Mouse (Mus musculus): Measurements from ENCODE around the gene Zfp362. TPM values are rescaled to one million over a fixed set of nuclear protein-coding genes. Genes with fewer than 3 reads are reported as not detected.

Gene Zfp362
- polyA plus RNA-seq, 1 experiment from 2014 or later = 48.9 TPM

DNA sequence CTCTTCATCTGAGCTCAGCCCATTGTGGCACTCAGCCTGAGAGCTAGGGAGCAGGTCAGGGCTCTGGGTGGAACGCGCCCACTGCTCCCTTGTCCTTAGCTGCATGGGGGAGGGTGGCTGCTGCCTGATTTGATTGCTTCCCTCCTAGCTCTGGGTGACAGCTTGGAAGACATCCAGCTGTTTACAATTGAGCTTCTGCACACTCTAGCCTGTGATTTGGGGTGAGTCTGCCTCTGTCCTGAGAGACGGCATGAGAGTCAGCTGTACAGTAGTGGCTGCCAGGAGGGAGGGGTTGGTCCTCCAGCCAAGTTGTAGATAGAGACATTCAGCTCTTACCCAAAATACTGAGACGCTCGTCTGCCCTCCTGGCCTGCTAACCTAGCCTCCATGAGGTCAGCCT lies 71.6 kb downstream of the Zfp362 start:
- Histone ChIP-seq H3K9ac (no peak overlapping the region), H3K4me2 (replicated peaks) (no peak overlapping the region; the same call in 1 of the 2 replicates), H3K27ac (peak overlapping the region; percentile 39; the same call in 1 of the 2 replicates)

DNA sequence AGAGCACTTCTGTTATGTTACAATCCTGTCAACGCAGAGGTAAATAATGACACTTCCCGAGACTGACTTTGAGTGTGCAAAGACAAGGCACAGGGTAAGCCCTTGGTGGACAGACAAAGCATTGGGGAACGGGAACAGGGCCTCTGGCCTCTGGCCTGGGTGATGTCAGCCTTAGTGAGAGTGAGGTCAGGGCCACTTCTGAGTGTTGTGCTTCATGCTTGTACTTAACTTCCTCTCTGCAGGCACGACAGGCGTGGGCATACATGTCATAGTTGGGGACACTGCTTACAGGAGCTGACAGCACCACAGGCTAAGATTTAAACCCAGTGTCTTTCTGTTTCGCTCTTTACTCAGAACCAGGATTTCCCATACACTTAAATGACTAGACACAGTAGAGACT lies 72.3 kb downstream of the Zfp362 start:
- no peaks in the 10 kb centered on the region for H3K27me3 ChIP-seq
- peaks cover 93% of the 10 kb centered on the region for H3K4me1 ChIP-seq
- peaks cover 30% of the 10 kb centered on the region for H3K36me3 ChIP-seq
- 0 out of 2 replicates have a peak overlapping the region, but pooled peaks have one; percentile 8 for H3K9ac ChIP-seq
- H3K27ac ChIP-seq = 0 out of 2 replicates have a peak overlapping the region, but pooled peaks have one; percentile 22
- no peaks in the 10 kb centered on the region for H3K9me3 ChIP-seq
- H3K4me3 ChIP-seq = no peak overlapping the region
- ATAC-seq (ENCODE audit: low FRiP score, low read depth) = no peak
- 65% methylated on average over 6 of the region's 6 CpGs for WGBS
- H3K4me2 ChIP-seq (replicated peaks) = no peak overlapping the region

More for the DNA sequence above, 71.6 kb downstream of the Zfp362 start:
- ATAC-seq (ENCODE audit: low FRiP score, low read depth) = no peak
- Histone ChIP-seq H3K4me3 (no peak overlapping the region), H3K27me3 (no peaks in the 10 kb centered on the region), H3K36me3 (peaks cover 30% of the 10 kb centered on the region), H3K4me1 (peaks cover 87% of the 10 kb centered on the region), H3K9me3 (no peaks in the 10 kb centered on the region)
- 43% methylated on average over 5 of the region's 5 CpGs for WGBS

DNA sequence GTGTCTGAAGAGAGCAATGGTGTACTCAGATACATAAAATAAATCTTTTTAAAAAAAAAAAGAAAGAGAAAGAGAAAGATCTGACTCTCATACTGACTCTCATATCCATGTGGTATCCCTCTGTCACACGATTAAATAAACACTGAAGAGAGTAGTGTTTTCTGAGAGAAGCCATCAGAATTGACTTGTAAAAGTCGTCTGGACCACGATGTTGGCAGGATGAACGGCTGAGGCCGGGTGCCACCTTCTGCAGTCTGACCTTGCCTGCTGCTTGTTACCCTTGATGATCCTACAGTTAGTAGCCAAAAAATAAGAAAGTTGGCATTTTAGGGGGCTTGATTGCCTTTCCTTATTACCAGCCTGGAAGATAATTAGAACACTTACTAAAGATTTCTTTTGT lies 73.1 kb downstream of the Zfp362 start:
- WGBS = 55% methylated on average over 5 of the region's 5 CpGs
- no peak for ATAC-seq (ENCODE audit: low FRiP score, low read depth)
- Histone ChIP-seq H3K4me3 (no peak overlapping the region), H3K27ac (no peak overlapping the region), H3K36me3 (peaks cover 30% of the 10 kb centered on the region), H3K27me3 (no peaks in the 10 kb centered on the region), H3K9me3 (no peaks in the 10 kb centered on the region), H3K4me2 (replicated peaks) (no peak overlapping the region), H3K9ac (no peak overlapping the region), H3K4me1 (peaks cover 89% of the 10 kb centered on the region)

DNA sequence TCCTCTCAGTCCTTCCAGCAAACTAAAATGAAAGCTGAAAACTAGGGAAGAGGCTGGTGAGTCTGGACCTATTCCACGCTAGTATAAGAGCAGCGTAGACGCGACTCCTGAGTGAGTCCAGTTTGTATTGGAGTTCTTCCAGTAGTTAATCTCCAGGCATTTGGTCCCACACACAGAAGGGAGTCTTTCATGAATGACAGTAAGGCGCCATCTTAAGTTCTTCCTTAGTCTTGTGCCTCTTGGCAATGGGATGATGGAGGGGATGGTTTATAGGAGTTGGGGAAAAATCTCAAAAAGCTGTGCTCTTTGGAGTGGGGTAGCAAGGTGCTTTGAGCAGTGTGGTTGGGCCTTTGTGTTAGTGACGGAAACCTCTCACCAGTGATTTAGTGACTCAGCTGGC lies 75.6 kb downstream of the Zfp362 start:
- no peak for ATAC-seq (ENCODE audit: low FRiP score, low read depth)
- H3K4me1 ChIP-seq = peaks cover 74% of the 10 kb centered on the region
- 71% methylated on average over 6 of the region's 6 CpGs for WGBS
- peak overlapping the region; percentile 100 for H3K9ac ChIP-seq
- H3K27ac ChIP-seq = peak overlapping the region; percentile 48; the same call in 1 of the 2 replicates
- H3K9me3 ChIP-seq = no peaks in the 10 kb centered on the region
- peak overlapping the region; percentile 98 for H3K4me3 ChIP-seq
- H3K27me3 ChIP-seq = no peaks in the 10 kb centered on the region
- peaks cover 24% of the 10 kb centered on the region for H3K36me3 ChIP-seq
- H3K4me2 ChIP-seq (replicated peaks) = peak overlapping the region; percentile 86

- peak overlapping the region; percentile 86 for H3K4me2 ChIP-seq (replicated peaks)
- peaks cover 23% of the 10 kb centered on the region for H3K36me3 ChIP-seq
- peaks cover 68% of the 10 kb centered on the region for H3K4me1 ChIP-seq
- no peaks in the 10 kb centered on the region for H3K9me3 ChIP-seq
- peak overlapping the region; percentile 100 for H3K9ac ChIP-seq
- no peak for ATAC-seq (ENCODE audit: low FRiP score, low read depth)
- H3K4me3 ChIP-seq = peak overlapping the region; percentile 98
- 32% methylated on average over 5 of the region's 5 CpGs for WGBS
- H3K27ac ChIP-seq = peak overlapping the region; percentile 48; the same call in 1 of the 2 replicates
- 0 out of 2 replicates have a peak, but pooled peaks cover 2% of the 10 kb centered on the region for H3K27me3 ChIP-seq
These were observed 76.2 kb downstream of the Zfp362 start for GRCm38 (mm10) chr4:128729709-128730037.

DNA sequence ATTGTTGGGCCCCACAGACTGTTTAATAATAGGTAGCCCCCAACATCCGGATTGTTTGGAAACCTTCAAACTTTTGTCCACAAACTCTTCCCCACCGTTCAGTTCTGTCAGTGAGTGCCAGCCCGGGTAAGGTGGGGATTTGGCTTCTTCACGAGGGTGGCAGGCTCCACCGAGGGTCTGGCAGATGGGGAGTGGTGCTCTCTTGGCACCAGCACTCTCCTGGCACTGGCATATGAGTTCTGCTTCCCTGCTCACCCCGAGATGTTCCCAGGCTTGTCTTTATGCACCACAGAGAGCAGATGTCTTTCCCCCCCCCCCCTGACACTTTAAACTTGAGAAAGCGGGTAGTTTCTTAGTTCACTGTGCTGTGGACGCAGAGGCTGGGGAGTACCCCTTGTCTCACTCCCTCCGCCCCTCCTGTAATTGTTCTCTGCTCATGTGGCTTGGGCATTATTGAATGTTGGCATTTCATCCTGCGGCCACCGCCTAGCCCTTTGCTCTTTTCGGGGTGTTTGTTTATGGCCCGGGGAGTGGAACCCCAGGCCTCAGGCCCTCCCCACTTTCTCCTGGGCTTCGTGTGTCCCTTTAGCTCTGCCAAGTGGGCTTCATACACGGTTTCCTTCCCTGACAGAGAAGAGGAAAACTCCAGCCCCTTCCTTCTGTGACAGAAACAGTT lies 76.7 kb downstream of the Zfp362 start:
- WGBS = 23% methylated on average over 15 of the region's 15 CpGs
- Histone ChIP-seq H3K4me3 (peak overlapping the region; percentile 98), H3K36me3 (peaks cover 19% of the 10 kb centered on the region), H3K9ac (peak overlapping the region; percentile 100), H3K27ac (peak overlapping the region; percentile 48; the same call in 1 of the 2 replicates), H3K27me3 (0 out of 2 replicates have a peak, but pooled peaks cover 3% of the 10 kb centered on the region), H3K4me1 (peaks cover 63% of the 10 kb centered on the region), H3K9me3 (no peaks in the 10 kb centered on the region), H3K4me2 (replicated peaks) (peak overlapping the region; percentile 86)
- no peak for ATAC-seq (ENCODE audit: low FRiP score, low read depth)

DNA sequence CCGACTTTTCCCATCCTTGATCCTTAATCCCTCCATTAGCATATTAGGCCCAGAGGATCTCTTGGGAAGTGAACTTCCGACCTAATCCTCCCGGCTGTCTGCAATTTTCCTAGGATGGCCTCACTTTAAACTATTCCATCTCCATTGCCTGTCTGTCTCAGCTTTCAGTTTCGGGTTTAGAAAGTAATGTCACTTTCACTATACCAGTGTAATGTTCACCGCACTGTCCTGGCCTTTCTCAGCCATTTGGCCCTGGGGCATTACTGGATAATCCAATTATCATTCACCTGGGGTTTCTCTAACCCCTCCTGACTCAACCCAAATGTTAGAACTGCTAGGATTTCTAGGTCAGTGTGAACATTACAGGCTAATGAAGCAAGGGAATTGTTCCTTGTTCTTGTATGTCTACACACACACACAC lies 77.4 kb downstream of the Zfp362 start:
- Histone ChIP-seq H3K27ac (no peak overlapping the region), H3K4me3 (peak overlapping the region; percentile 98), H3K9me3 (no peaks in the 10 kb centered on the region), H3K4me2 (replicated peaks) (peak overlapping the region; percentile 86), H3K4me1 (peaks cover 55% of the 10 kb centered on the region), H3K36me3 (peaks cover 19% of the 10 kb centered on the region), H3K9ac (peak overlapping the region; percentile 100), H3K27me3 (0 out of 2 replicates have a peak, but pooled peaks cover 3% of the 10 kb centered on the region)
- WGBS = 0% methylated on average over 5 of the region's 5 CpGs
- no peak for ATAC-seq (ENCODE audit: low FRiP score, low read depth)

DNA sequence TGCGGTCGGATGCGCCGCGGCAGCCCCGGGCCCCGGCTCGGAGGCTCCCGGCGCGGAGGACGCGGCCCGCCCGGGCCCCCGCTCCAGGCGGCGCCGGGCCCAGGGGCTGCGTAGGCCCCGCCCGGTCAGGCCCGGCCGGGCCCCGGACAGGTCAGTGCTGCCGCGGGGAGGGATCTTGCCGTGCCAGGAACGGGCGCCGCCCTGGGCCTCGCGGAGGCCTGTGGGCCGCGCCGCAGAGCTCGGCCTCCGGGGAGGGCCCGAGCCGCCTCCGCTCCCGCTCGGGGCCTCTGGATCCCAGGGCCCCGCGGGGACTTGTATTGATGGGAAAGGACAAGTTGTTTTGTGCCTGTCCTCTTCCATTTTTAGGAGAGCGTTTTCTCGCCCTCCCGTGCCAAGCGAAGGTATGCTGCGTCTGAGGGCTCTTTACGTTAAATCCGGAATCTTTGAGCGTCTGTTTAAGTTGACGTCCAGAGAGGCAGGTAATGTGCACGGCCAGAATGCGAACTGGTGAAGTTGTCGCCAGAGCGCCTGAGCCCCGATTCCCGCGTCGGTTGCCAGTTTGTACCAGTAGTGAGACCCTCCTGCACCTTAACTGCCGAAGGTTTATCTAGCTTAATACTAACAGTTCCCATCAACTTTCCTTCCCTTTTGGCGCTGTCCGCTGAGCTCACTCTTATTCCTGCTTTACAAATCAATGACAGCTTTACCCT lies 78.0 kb downstream of the Zfp362 start:
- Histone ChIP-seq H3K27ac (peak overlapping the region; percentile 92), H3K9me3 (no peaks in the 10 kb centered on the region), H3K4me2 (replicated peaks) (peak overlapping the region; percentile 86), H3K4me3 (peak overlapping the region; percentile 98), H3K36me3 (peaks cover 22% of the 10 kb centered on the region), H3K4me1 (peaks cover 50% of the 10 kb centered on the region), H3K27me3 (0 out of 2 replicates have a peak, but pooled peaks cover 5% of the 10 kb centered on the region), H3K9ac (peak overlapping the region; percentile 100)
- ATAC-seq (ENCODE audit: low FRiP score, low read depth) = peak; percentile 70
- under 1% methylated on average over 53 of the region's 65 CpGs for WGBS

DNA sequence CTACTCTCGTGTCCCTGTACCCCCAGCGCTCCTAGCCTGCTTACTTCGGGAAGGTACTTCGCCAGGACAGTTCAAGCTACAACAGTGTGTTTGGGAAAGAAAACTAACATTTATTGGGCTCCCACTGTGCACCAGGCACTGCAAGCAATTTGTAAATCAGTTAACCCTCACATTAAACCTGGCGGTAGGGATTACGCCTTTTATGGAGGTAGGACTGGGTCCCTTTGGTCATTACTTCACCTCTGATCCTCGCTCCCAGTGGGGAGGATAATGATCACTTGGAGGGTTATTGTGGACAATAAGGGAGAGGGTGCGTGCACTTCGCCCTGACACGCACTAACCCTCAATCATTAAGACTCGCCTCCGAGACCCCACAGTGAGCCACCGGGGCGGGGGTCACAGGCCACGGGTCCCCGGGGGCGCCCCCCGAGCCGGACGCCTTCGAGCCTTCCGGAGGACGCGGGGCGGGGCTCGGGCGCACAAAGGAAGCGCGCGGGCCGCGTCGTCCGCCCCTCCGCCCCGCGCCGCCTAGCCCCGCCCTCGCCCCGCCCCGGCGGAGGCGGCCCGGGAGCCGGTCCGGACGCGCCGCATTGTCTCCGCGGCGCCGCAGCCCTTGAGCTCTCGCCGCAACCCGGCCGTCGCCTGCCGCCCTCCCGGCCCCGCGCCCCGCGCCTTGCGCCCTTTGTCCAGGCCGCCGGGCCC lies 78.7 kb downstream of the Zfp362 start:
- Histone ChIP-seq H3K4me1 (peaks cover 44% of the 10 kb centered on the region), H3K9me3 (no peaks in the 10 kb centered on the region), H3K9ac (peak overlapping the region; percentile 100), H3K27me3 (0 out of 2 replicates have a peak, but pooled peaks cover 5% of the 10 kb centered on the region), H3K4me3 (peak overlapping the region; percentile 98), H3K4me2 (replicated peaks) (peak overlapping the region; percentile 86), H3K36me3 (peaks cover 22% of the 10 kb centered on the region), H3K27ac (peak overlapping the region; percentile 92)
- WGBS = 3% methylated on average over 21 of the region's 68 CpGs
- ATAC-seq (ENCODE audit: low FRiP score, low read depth) = peak; percentile 93

GRCm38 (mm10) chr4:128724059-128724458 lies 81.8 kb downstream of the Zfp362 start:
- 0 out of 2 replicates have a peak, but pooled peaks cover 3% of the 10 kb centered on the region for H3K36me3 ChIP-seq
- WGBS = 79% methylated on average over 7 of the region's 7 CpGs

DNA sequence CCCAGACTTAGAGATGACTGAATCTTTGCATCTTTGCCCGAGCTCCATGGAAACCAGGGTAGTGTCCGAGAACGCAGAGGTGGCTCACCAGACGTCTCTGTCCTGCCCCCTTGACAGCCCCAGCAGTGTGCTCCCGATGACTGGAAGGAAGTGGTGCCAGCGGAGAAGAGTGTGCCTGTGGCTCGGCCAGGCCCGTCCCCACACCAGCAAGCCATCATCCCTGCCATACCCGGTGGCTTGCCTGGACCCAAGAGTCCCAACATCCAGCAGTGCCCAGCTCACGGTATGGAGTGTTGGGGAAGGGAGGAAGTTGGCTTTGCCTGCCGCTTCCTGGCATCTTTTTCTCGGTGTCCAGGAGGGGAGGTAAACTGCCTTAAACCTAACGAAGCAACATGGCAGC lies 82.4 kb downstream of the Zfp362 start:
- Histone ChIP-seq H3K27ac (no peak overlapping the region), H3K9me3 (no peaks in the 10 kb centered on the region), H3K4me1 (peaks cover 40% of the 10 kb centered on the region), H3K36me3 (0 out of 2 replicates have a peak, but pooled peaks cover 3% of the 10 kb centered on the region), H3K9ac (no peak overlapping the region), H3K27me3 (0 out of 2 replicates have a peak, but pooled peaks cover 5% of the 10 kb centered on the region), H3K4me3 (no peak overlapping the region), H3K4me2 (replicated peaks) (no peak overlapping the region)
- no peak for ATAC-seq (ENCODE audit: low FRiP score, low read depth)
- 83% methylated on average over 13 of the region's 13 CpGs for WGBS

More at GRCm38 (mm10) chr4:128724059-128724458, 81.8 kb downstream of the Zfp362 start:
- H3K4me3 ChIP-seq = no peak overlapping the region
- 0 out of 2 replicates have a peak, but pooled peaks cover 5% of the 10 kb centered on the region for H3K27me3 ChIP-seq
- H3K4me2 ChIP-seq (replicated peaks) = no peak overlapping the region
- no peaks in the 10 kb centered on the region for H3K9me3 ChIP-seq
- ATAC-seq (ENCODE audit: low FRiP score, low read depth) = no peak
- peaks cover 47% of the 10 kb centered on the region for H3K4me1 ChIP-seq
- H3K9ac ChIP-seq = no peak overlapping the region
- H3K27ac ChIP-seq = no peak overlapping the region

All from limb, embryonic 13.5 days (tissue).